Mouse (Mus musculus): ENCODE data around the gene Lgi4.

Gene Lgi4

GRCm38 (mm10) chr7:31059108-31059507 lies at the start of gene Lgi4:
TSS of gene Lgi4 (plus strand) at chr7:31059342.
- DNase-seq, result peak; percentile 80

GRCm38 (mm10) chr7:31012971-31013370 lies 46.2 kb upstream of the Lgi4 start:
- no peak for DNase-seq

GRCm38 (mm10) chr7:31017104-31017901 lies 41.8 kb upstream of the Lgi4 start:
- peak; percentile 89 for DNase-seq

- DNase-seq, result no peak
Observed at GRCm38 (mm10) chr7:31028609-31029008, 30.5 kb upstream of the Lgi4 start.

GRCm38 (mm10) chr7:31030717-31031116 lies 28.4 kb upstream of the Lgi4 start:
- no peak for DNase-seq

- DNase-seq, result no peak
Observed at GRCm38 (mm10) chr7:31031731-31032130, 27.4 kb upstream of the Lgi4 start.

GRCm38 (mm10) chr7:31033409-31034165 lies 25.6 kb upstream of the Lgi4 start:
- no peak for DNase-seq

GRCm38 (mm10) chr7:31034789-31035188 lies 24.4 kb upstream of the Lgi4 start:
- no peak for DNase-seq

- no peak for DNase-seq
Observed at GRCm38 (mm10) chr7:31035291-31035690, 23.9 kb upstream of the Lgi4 start.

GRCm38 (mm10) chr7:31036917-31037316 lies 22.2 kb upstream of the Lgi4 start:
- DNase-seq, result no peak

- no peak for DNase-seq
Observed at GRCm38 (mm10) chr7:31037675-31038074, 21.5 kb upstream of the Lgi4 start.

- DNase-seq, result no peak
Observed at GRCm38 (mm10) chr7:31039011-31039410, 20.1 kb upstream of the Lgi4 start.

GRCm38 (mm10) chr7:31040281-31041022 lies 18.7 kb upstream of the Lgi4 start:
- no peak for DNase-seq

GRCm38 (mm10) chr7:31041023-31041407 lies 18.1 kb upstream of the Lgi4 start:
- no peak for DNase-seq

- DNase-seq, result no peak
Observed at GRCm38 (mm10) chr7:31041662-31042315, 17.4 kb upstream of the Lgi4 start.

GRCm38 (mm10) chr7:31042431-31042910 lies 16.7 kb upstream of the Lgi4 start, which contains the start of gene Fxyd5:
TSS of gene Fxyd5 (minus strand) at chr7:31042481.
- no peak for DNase-seq

- peak; percentile 64 for DNase-seq
Observed at GRCm38 (mm10) chr7:31049135-31049845, 9.9 kb upstream of the Lgi4 start.

- peak; percentile 74 for DNase-seq
Observed at GRCm38 (mm10) chr7:31049846-31050281, 9.3 kb upstream of the Lgi4 start.

- no peak for DNase-seq
Observed at GRCm38 (mm10) chr7:31050487-31050886, 8.7 kb upstream of the Lgi4 start.

- DNase-seq, result peak; percentile 78
Observed at GRCm38 (mm10) chr7:31050921-31051320, 8.2 kb upstream of the Lgi4 start.

- DNase-seq, result no peak
Observed at GRCm38 (mm10) chr7:31051321-31052021, 7.7 kb upstream of the Lgi4 start, which contains the start of gene Fxyd7. TSS of gene Fxyd7 (minus strand) at chr7:31051467.

Data from right cerebral cortex, adult 18-20 months (tissue).